Mouse (Mus musculus): ENCODE data around the gene Zfp963. TPM values are rescaled to one million over a fixed set of nuclear protein-coding genes. Genes with fewer than 3 reads are reported as not detected.

Gene Zfp963
- 1 to 10 TPM; 3.3 to 3.9 TPM for total RNA-seq (2021)
- long read RNA-seq, experiment 1, transcript Zfp963-201 (4 exons, 2,291 nt), result major isoform, 9 of 9 reads
- long read RNA-seq, experiment 1, partial matches to known transcripts, result 0 of 9 reads
- long read RNA-seq, experiment 1, other reads (novel, unspliced or antisense), result 0 of 9 reads
- long read RNA-seq, experiment 2, transcript Zfp963-201 (4 exons, 2,291 nt), result major isoform, 7 of 8 reads
- long read RNA-seq, experiment 2, partial matches to known transcripts, result 1 of 8 reads
- long read RNA-seq, experiment 2, other reads (novel, unspliced or antisense), result 0 of 8 reads

GRCm38 (mm10) chr8:69749544-69750454 is at the start of gene Zfp963:
TSS of gene Zfp963 (minus strand) at chr8:69749970.
- DNase-seq, result peak; percentile 97 to 98
- intact Hi-C loops (cut with DNase I), result no loop called here

GRCm38 (mm10) chr8:69799261-69799660 is 49.5 kb upstream of the Zfp963 start:
- peak in 1 of 2 experiments; percentile 1 for DNase-seq
- intact Hi-C loops (cut with DNase I), result no loop called here

- no peak for DNase-seq
- intact Hi-C loops (cut with DNase I), result no loop called here
These were observed 47.9 kb upstream of the Zfp963 start for GRCm38 (mm10) chr8:69797661-69798060.

GRCm38 (mm10) chr8:69796721-69797345 is 47.1 kb upstream of the Zfp963 start:
- intact Hi-C loops (cut with DNase I), result no loop called here
- DNase-seq, result no peak

- DNase-seq, result no peak
- intact Hi-C loops (cut with DNase I), result loop anchor here (5.0 kb wide), 1 partner anchor 78 kb away; no protein-coding TSS in a partner anchor
These were observed 45.1 kb upstream of the Zfp963 start for GRCm38 (mm10) chr8:69794901-69795300.

- intact Hi-C loops (cut with DNase I), result loop anchor here (5.0 kb wide), 1 partner anchor 77 kb away; no protein-coding TSS in a partner anchor
- DNase-seq, result no peak
These were observed 44.3 kb upstream of the Zfp963 start for GRCm38 (mm10) chr8:69794096-69794495.

- intact Hi-C loops (cut with DNase I), result loop anchor here (5.0 kb wide), 1 partner anchor 76 kb away; no protein-coding TSS in a partner anchor
- no peak for DNase-seq
These were observed 43.9 kb upstream of the Zfp963 start for GRCm38 (mm10) chr8:69793666-69794065.

- DNase-seq, result no peak
These were observed 41.8 kb upstream of the Zfp963 start for GRCm38 (mm10) chr8:69791415-69792068.

GRCm38 (mm10) chr8:69790773-69791367 is 41.1 kb upstream of the Zfp963 start, which contains the start of the genes Atp13a1 and Zfp866:
TSS of gene Atp13a1 (plus strand) at chr8:69791163.
TSS of gene Zfp866 (minus strand) at chr8:69791178.
- peak; percentile 86 to 92 for DNase-seq
- intact Hi-C loops (cut with DNase I), result loop anchor here (5.0 kb wide), 1 partner anchor 74 kb away; no protein-coding TSS in a partner anchor

More at GRCm38 (mm10) chr8:69791415-69792068, 41.8 kb upstream of the Zfp963 start:
- intact Hi-C loops (cut with DNase I), result loop anchor here (5.0 kb wide), 1 partner anchor 74 kb away; no protein-coding TSS in a partner anchor

GRCm38 (mm10) chr8:69790364-69790763 is 40.6 kb upstream of the Zfp963 start:
- intact Hi-C loops (cut with DNase I), result loop anchor here (5.0 kb wide), 1 partner anchor 73 kb away; no protein-coding TSS in a partner anchor
- no peak for DNase-seq

GRCm38 (mm10) chr8:69789731-69790130 is 40.0 kb upstream of the Zfp963 start:
- intact Hi-C loops (cut with DNase I), result loop anchor here (5.0 kb wide), 1 partner anchor 72 kb away; no protein-coding TSS in a partner anchor

GRCm38 (mm10) chr8:69789105-69789504 is 39.3 kb upstream of the Zfp963 start:
- intact Hi-C loops (cut with DNase I), result no loop called here
- DNase-seq, result no peak

More at GRCm38 (mm10) chr8:69789731-69790130, 40.0 kb upstream of the Zfp963 start:
- DNase-seq, result no peak

GRCm38 (mm10) chr8:69777111-69777510 is 27.3 kb upstream of the Zfp963 start:
- intact Hi-C loops (cut with DNase I), result no loop called here
- no peak for DNase-seq

GRCm38 (mm10) chr8:69775149-69775534 is 25.4 kb upstream of the Zfp963 start:
- DNase-seq, result no peak
- intact Hi-C loops (cut with DNase I), result no loop called here

- peak; percentile 86 to 90 for DNase-seq
- intact Hi-C loops (cut with DNase I), result no loop called here
These were observed 24.9 kb upstream of the Zfp963 start, which contains the start of gene Gm20422 for GRCm38 (mm10) chr8:69774503-69775148. TSS of gene Gm20422 (minus strand) at chr8:69774886.

GRCm38 (mm10) chr8:69772106-69772505 is 22.3 kb upstream of the Zfp963 start:
- intact Hi-C loops (cut with DNase I), result no loop called here
- DNase-seq, result no peak

- intact Hi-C loops (cut with DNase I), result no loop called here
- DNase-seq, result no peak
These were observed 21.5 kb upstream of the Zfp963 start for GRCm38 (mm10) chr8:69771221-69771620.

- intact Hi-C loops (cut with DNase I), result no loop called here
- no peak for DNase-seq
These were observed 12.2 kb upstream of the Zfp963 start for GRCm38 (mm10) chr8:69761814-69762445.
